Mouse (Mus musculus) CH12.LX (cell line): Measurements from ENCODE around the gene Dnajc30.

Experiments used
- CTCF ChIP-seq, 2 experiments: IDR thresholded peaks in 1 of 2; conservative IDR thresholded peaks in 1 of 2; 2 replicates each; pipeline ENCODE4 v1.5.1; 2011 to 2012; ENCODE audit warnings: low read depth in 2 of 2, low read length in 2 of 2, improper control_type of control experiment in 1 of 2, inconsistent platforms in 1 of 2, mild to moderate bottlenecking in 1 of 2, moderate library complexity in 1 of 2
- E2F4 ChIP-seq: IDR thresholded peaks from 2 replicates; pipeline ENCODE4 v1.6.1; 2011; ENCODE audit warnings: low read depth, low read length, improper control_type of control experiment; ENCODE audit not compliant: insufficient replicate concordance
- EP300 ChIP-seq: IDR thresholded peaks from 2 replicates; pipeline ENCODE4 v1.6.1; 2011; ENCODE audit warnings: low read length, improper control_type of control experiment
- IRF4 ChIP-seq: IDR thresholded peaks from 2 replicates; pipeline ENCODE4 v1.6.1; 2014; ENCODE audit warnings: low read depth, mild to moderate bottlenecking, inconsistent platforms, low read length, improper control_type of control experiment
- KAT2A ChIP-seq: IDR thresholded peaks from 2 replicates; pipeline ENCODE4 v1.6.1; 2012; ENCODE audit warnings: low read length, improper control_type of control experiment, inconsistent platforms; ENCODE audit not compliant: insufficient replicate concordance
- MAFK ChIP-seq: IDR thresholded peaks from 2 replicates; pipeline ENCODE4 v1.6.1; 2011; ENCODE audit warnings: low read length, improper control_type of control experiment; ENCODE audit not compliant: insufficient replicate concordance
- RCOR1 ChIP-seq: conservative IDR thresholded peaks from 2 replicates; pipeline ENCODE4 v1.6.1; 2012; ENCODE audit warnings: low read depth, mild to moderate bottlenecking, inconsistent platforms, low read length, improper control_type of control experiment
- TBP ChIP-seq: conservative IDR thresholded peaks from 2 replicates; pipeline ENCODE4 v1.6.1; 2011; ENCODE audit warnings: low read depth, low read length, improper control_type of control experiment
- USF2 ChIP-seq: conservative IDR thresholded peaks from 2 replicates; pipeline ENCODE4 v1.6.1; 2011; ENCODE audit warnings: low read depth, low read length, improper control_type of control experiment

GRCm38 (mm10) chr5:135107521-135108501, 43.8 kb downstream of the Dnajc30 start:
- TF ChIP-seq E2F4 (no peak), EP300 (no peak), KAT2A (no peak), RCOR1 (no peak), MAFK (no peak), USF2 (no peak), TBP (no peak), IRF4 (no peak), CTCF (conservative IDR thresholded peaks at IDR 0.05 in 1 of 2, IDR thresholded peaks at IDR 0.05 in 1 of 2; ENCODE audit: low read depth in 2 of 2, low read length in 2 of 2) (peak in 1 of 2 experiments; percentile 46; a peak in 2 of 4 replicates)
